Mouse (Mus musculus): ENCODE measurements around the gene Ddah1. TPM values are rescaled to one million over a fixed set of nuclear protein-coding genes. Genes with fewer than 3 reads are reported as not detected.

Ddah1 gene
- polyA plus RNA-seq, 1 experiment from 2014 or later = 53.5 TPM

DNA sequence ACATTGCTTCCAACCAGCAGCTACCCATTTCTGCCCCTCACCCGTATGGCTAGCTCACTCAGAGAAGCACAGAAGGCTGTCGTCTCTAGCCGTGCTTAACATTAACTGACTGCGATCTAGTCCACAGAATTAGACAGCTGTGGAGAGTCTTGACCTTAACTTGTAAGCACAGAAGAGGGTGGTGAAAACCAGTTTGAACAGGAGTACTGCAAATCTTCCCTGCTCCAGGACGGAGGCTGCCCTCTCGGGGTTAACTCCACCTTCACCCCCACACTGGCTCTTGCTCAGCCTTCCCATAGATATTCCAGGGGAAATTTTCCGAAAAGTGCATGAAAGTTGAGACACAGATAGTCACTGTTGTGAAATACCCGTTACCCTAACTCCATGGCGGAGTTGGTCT is 14.9 kb downstream of the Ddah1 start:
- no peaks in the 10 kb centered on the region for H3K36me3 ChIP-seq
- no peak overlapping the region for H3K27ac ChIP-seq
- no peak overlapping the region for H3K9ac ChIP-seq
- 85% methylated on average over 9 of the region's 9 CpGs for WGBS
- no peak overlapping the region for H3K4me3 ChIP-seq (replicated peaks)
- peaks cover 5% of the 10 kb centered on the region; the same call in 1 of the 2 replicates for H3K4me1 ChIP-seq (replicated peaks)
- no peaks in the 10 kb centered on the region for H3K27me3 ChIP-seq (replicated peaks)
- no peak overlapping the region for H3K4me2 ChIP-seq (replicated peaks)
- H3K9me3 ChIP-seq = no peaks in the 10 kb centered on the region
- no peak for ATAC-seq

DNA sequence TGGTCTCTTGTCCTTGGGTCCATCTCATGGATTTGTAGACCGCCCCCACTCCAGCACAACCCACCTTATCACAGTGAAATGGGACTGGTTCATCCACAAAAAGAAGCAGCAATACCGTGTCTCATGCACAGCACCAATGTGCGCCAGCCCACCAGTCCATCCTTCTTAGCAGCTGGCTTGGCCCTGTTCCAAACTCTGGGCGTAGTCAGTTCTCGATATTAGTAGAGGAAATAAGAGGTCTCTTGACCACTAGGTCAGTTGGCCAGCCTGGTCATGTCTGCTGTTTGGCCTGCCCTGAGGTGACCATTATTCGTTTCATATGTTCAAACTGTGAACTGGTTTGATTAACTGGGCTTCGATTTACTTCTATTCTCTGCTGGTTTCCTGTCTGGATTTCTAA is 15.9 kb downstream of the Ddah1 start:
- 80% methylated on average over 7 of the region's 7 CpGs for WGBS

DNA sequence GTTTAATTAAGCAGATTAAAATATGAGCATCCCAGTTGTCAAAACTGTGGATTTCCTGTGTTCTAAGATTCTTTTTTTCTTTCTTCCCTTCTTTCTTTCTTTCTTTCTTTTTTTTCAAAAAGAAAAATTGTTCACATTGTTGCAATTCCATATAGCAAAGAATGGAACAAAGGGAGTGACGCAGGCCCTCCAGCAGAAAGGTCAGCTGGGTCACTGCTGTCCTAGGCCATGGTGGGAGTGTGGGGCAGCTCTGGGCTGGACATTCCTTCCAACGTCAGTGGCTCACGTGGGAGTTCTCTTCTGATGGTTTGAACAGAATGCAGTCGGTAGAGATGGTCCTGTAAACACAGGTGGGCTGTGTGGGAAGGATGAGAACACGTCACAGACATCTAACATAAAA is 16.8 kb downstream of the Ddah1 start:
- H3K9me3 ChIP-seq = no peaks in the 10 kb centered on the region
- no peak overlapping the region for H3K27ac ChIP-seq
- no peaks in the 10 kb centered on the region for H3K27me3 ChIP-seq (replicated peaks)
- H3K4me1 ChIP-seq (replicated peaks) = peaks cover 11% of the 10 kb centered on the region; the same call in 1 of the 2 replicates
- H3K4me2 ChIP-seq (replicated peaks) = no peak overlapping the region
- ATAC-seq = no peak
- no peak overlapping the region for H3K4me3 ChIP-seq (replicated peaks)
- WGBS = 54% methylated on average over 5 of the region's 5 CpGs
- no peak overlapping the region for H3K9ac ChIP-seq
- H3K36me3 ChIP-seq = no peaks in the 10 kb centered on the region

More for the DNA sequence above, 15.9 kb downstream of the Ddah1 start:
- ATAC-seq = no peak
- H3K9me3 ChIP-seq = no peaks in the 10 kb centered on the region
- no peaks in the 10 kb centered on the region for H3K27me3 ChIP-seq (replicated peaks)
- H3K27ac ChIP-seq = no peak overlapping the region
- H3K9ac ChIP-seq = no peak overlapping the region
- no peak overlapping the region for H3K4me3 ChIP-seq (replicated peaks)
- no peaks in the 10 kb centered on the region for H3K36me3 ChIP-seq
- no peak overlapping the region for H3K4me2 ChIP-seq (replicated peaks)
- H3K4me1 ChIP-seq (replicated peaks) = peaks cover 11% of the 10 kb centered on the region; the same call in 1 of the 2 replicates

DNA sequence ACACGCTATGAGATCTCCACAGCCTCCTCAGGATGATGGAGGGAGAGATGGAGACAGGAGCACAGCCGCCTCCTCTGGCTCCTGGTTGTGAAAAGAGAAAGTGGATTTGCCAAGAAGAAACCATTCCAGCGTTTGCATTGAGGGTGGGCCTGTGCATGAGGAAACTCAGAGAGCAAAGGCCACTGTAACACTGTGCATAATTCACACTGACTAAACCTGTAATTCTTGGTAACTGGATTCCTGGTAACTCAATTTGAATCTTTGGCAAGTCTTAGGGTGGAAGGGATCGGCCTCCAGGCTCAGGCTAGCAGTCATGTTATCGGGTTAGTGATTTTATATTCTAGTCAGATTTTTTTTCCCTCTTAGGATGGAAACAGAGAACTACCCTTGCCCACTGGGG is 17.4 kb downstream of the Ddah1 start:
- peak; percentile 73 for ATAC-seq
- H3K9ac ChIP-seq = no peak overlapping the region
- H3K4me3 ChIP-seq (replicated peaks) = no peak overlapping the region
- H3K27me3 ChIP-seq (replicated peaks) = no peaks in the 10 kb centered on the region
- peak overlapping the region; percentile 6; the same call in 1 of the 2 replicates for H3K4me2 ChIP-seq (replicated peaks)
- H3K9me3 ChIP-seq = no peaks in the 10 kb centered on the region
- 64% methylated on average over 5 of the region's 5 CpGs for WGBS
- H3K4me1 ChIP-seq (replicated peaks) = peaks cover 11% of the 10 kb centered on the region; the same call in 1 of the 2 replicates
- H3K36me3 ChIP-seq = no peaks in the 10 kb centered on the region
- H3K27ac ChIP-seq = no peak overlapping the region

DNA sequence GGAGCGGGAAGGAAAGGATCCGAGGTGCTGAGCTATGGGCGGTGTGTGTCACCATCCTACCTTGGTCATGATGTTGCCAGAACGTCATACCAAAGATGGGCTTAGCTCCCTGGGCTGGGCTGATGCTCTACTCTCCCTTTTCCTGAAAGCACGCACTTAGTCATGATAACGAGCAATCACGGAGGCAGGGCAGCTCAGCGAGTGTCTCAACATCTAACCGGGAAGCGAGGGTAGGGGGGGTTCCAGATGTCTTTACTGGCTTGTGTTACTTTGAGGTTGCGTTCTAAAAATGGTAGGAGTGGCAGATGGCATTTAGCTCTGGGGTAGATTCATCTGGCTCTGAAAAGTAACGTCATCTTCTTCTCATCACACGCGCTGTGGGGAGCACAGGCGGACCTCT is 18.5 kb downstream of the Ddah1 start:
- no peaks in the 10 kb centered on the region for H3K27me3 ChIP-seq (replicated peaks)
- H3K9ac ChIP-seq = no peak overlapping the region
- H3K4me3 ChIP-seq (replicated peaks) = no peak overlapping the region
- no peak overlapping the region for H3K27ac ChIP-seq
- ATAC-seq = no peak
- no peaks in the 10 kb centered on the region for H3K36me3 ChIP-seq
- no peaks in the 10 kb centered on the region for H3K9me3 ChIP-seq
- peaks cover 14% of the 10 kb centered on the region; the same call in 1 of the 2 replicates for H3K4me1 ChIP-seq (replicated peaks)
- no peak overlapping the region for H3K4me2 ChIP-seq (replicated peaks)
- 93% methylated on average over 15 of the region's 15 CpGs for WGBS

DNA sequence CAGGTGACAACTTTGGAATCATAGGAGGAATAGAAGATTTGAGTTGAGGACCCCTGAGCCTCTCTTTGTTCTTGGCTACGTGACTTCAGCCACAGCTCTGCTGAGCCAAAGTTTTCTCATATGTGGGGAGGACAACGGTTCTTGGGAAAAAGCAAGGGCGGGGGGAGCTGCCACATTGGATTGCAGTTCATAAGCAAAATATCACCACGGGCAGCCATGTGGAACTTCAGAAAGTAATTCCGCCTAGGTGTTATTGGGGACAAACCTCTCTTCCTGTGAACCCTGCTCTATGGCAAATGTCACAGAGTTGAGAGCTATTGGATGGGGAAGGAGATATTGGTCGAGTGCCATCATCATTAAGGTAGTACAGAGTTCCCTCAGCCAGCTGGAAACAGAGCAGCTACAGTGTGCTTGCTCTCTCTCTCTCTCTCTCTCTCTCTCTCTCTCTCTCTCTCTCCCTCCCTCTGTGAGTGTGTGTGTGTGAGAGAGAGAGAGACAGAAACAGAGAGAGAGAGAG is 20.0 kb downstream of the Ddah1 start:
- Histone ChIP-seq H3K9me3 (no peaks in the 10 kb centered on the region), H3K4me2 (replicated peaks) (no peak overlapping the region), H3K9ac (no peak overlapping the region), H3K4me3 (replicated peaks) (no peak overlapping the region), H3K36me3 (no peaks in the 10 kb centered on the region), H3K27me3 (replicated peaks) (no peaks in the 10 kb centered on the region), H3K27ac (no peak overlapping the region), H3K4me1 (replicated peaks) (peaks cover 14% of the 10 kb centered on the region; the same call in 1 of the 2 replicates)
- ATAC-seq = no peak
- WGBS = 77% methylated on average over 6 of the region's 6 CpGs

DNA sequence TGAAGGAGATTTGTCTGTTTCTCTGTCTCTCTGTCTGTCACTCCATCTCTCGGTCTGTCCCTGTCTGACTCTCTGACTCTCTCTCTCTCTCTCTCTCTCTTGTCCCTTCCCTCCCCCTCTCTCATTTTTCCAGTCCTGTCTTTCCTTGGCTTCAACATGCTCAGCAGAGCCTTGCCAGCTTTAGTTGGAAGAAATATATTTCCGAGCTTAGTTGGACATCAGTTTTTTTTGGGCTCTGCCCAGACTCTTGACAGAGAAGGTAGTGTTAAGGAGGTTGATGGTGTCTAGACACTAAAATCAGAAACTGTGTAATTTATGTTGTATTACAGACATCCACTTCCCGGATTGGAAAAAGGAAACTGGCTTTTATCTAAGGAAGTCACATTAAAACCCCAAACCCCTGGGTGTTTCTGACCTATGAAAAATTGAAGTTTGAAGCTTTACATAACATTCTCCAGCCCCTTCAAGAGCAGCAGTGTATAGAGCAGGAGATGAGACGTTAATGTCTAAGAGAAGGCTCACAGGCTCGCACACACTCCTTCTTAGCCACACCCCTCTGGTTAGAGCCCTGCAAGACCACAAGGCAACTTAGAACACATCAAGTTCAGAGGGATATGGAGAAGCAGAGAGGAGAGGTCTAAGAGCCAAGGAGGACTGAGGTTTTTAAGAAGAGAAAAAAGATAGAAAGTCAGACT is 21.0 kb downstream of the Ddah1 start:
- Histone ChIP-seq H3K27me3 (replicated peaks) (no peaks in the 10 kb centered on the region), H3K4me2 (replicated peaks) (no peak overlapping the region), H3K4me3 (replicated peaks) (no peak overlapping the region), H3K4me1 (replicated peaks) (peaks cover 14% of the 10 kb centered on the region; the same call in 1 of the 2 replicates), H3K27ac (no peak overlapping the region), H3K36me3 (no peaks in the 10 kb centered on the region), H3K9me3 (no peaks in the 10 kb centered on the region), H3K9ac (no peak overlapping the region)
- 21% methylated on average over 5 of the region's 5 CpGs for WGBS
- no peak for ATAC-seq

DNA sequence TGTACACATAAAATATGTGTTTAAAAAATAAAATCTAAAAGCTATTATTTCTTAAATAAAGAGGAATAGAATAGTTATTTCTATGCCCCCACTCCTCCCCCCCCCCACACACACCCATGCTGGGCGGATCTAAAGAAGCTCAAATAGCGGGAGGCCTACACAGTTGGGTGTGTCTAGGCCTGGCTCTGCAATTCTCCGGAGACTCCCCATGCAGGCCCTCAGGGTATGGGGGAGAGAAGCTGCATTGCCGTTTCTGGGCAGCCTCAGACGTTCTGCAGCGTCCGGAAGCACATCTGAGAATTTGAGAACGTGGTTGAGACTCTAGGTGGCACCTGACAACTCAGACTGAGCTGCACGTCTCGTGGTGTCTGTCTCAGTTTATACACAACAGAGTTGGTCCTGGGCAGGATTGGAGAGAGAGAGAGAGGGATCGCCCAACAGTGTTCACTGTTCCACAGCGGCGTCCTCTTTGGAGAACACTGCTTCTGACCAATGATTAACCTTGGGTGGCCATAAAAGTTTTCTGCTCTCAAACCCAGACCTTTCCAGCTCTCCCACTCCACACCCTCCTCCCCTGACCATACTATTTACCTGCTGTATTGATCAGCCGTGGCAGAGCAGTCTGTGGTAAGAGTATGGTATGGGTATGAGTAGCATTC is 22.4 kb downstream of the Ddah1 start:
- H3K9ac ChIP-seq = no peak overlapping the region
- ATAC-seq = peak; percentile 92
- peak overlapping the region; percentile 48 for H3K4me2 ChIP-seq (replicated peaks)
- H3K27ac ChIP-seq = peak overlapping the region; percentile 78
- H3K4me1 ChIP-seq (replicated peaks) = peaks cover 12% of the 10 kb centered on the region; the same call in 1 of the 2 replicates
- no peaks in the 10 kb centered on the region for H3K9me3 ChIP-seq
- no peak overlapping the region for H3K4me3 ChIP-seq (replicated peaks)
- no peaks in the 10 kb centered on the region for H3K36me3 ChIP-seq
- no peaks in the 10 kb centered on the region for H3K27me3 ChIP-seq (replicated peaks)
- WGBS = 39% methylated on average over 14 of the region's 14 CpGs

DNA sequence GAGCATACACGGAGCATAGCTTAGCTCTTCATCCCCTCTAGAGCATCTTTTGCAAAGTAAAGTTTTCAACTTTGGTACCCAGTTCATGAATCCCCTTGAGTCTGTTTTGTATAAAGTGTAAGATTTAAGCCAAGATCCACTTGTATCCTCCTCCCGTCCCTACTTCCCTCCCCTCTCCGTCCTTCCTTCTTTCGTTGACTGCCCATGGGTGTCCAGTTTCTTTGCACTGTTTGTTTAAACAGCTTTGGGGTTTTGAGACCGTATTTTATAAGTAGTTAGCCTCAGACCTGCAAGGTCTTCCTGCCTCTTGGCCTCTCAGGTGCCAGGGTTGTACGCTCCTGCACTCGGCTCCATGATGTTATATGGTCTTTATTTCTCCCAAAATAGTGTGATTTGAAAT is 26.8 kb downstream of the Ddah1 start:
- no peak overlapping the region for H3K27ac ChIP-seq
- H3K4me2 ChIP-seq (replicated peaks) = no peak overlapping the region
- no peaks in the 10 kb centered on the region for H3K36me3 ChIP-seq
- H3K9ac ChIP-seq = no peak overlapping the region
- no peak overlapping the region for H3K4me3 ChIP-seq (replicated peaks)
- 53% methylated on average over 7 of the region's 7 CpGs for WGBS
- ATAC-seq = no peak
- no peaks in the 10 kb centered on the region for H3K9me3 ChIP-seq
- no peaks in the 10 kb centered on the region for H3K27me3 ChIP-seq (replicated peaks)
- H3K4me1 ChIP-seq (replicated peaks) = peaks cover 7% of the 10 kb centered on the region; the same call in 1 of the 2 replicates

DNA sequence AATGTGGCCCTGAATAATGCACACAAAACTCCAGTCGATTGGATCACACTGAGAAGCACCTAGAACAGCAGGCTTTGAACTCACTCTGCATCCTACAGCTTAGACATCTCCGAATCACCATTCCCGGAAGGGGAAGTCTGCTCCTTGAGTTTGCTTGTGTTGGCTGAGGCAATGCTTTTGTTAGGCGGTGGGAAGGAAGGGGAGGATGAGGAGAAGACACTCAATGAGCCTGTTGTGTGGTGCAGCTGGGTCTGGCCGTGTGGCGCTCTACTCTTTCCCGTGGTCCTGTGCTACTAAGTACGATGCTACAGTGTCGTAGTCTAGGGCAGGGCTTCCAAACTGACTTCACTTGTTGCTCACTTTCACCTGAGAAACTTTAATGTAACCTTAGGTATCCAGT is 28.8 kb downstream of the Ddah1 start:
- no peak for ATAC-seq
- no peaks in the 10 kb centered on the region for H3K9me3 ChIP-seq

DNA sequence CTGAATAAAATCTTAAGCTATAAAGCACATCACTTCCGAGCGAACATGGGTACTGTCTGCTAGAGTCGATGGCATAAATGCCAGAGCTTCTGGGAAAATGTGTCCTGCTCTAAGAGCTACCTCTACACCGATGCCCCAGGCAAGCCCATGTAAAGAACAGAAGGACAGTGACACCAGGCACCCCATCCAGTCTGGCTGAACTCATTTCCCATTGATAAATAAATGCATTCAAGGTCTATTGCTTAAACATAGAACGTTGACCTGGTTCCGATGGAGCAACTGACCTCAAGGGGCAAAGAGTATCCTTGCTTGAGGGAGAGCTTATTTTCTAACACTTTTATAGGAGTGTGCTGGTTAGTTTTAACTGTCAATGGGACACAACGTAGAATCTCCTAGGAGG is 30.6 kb downstream of the Ddah1 start:
- H3K4me1 ChIP-seq (replicated peaks) = peaks cover 10% of the 10 kb centered on the region; the same call in 1 of the 2 replicates
- no peaks in the 10 kb centered on the region for H3K9me3 ChIP-seq
- 77% methylated on average over 7 of the region's 7 CpGs for WGBS
- no peak overlapping the region for H3K4me3 ChIP-seq (replicated peaks)
- no peaks in the 10 kb centered on the region for H3K36me3 ChIP-seq
- no peak overlapping the region for H3K9ac ChIP-seq
- H3K4me2 ChIP-seq (replicated peaks) = no peak overlapping the region
- H3K27ac ChIP-seq = no peak overlapping the region
- no peak for ATAC-seq
- no peaks in the 10 kb centered on the region for H3K27me3 ChIP-seq (replicated peaks)

More for the DNA sequence above, 28.8 kb downstream of the Ddah1 start:
- H3K27me3 ChIP-seq (replicated peaks) = no peaks in the 10 kb centered on the region
- H3K27ac ChIP-seq = no peak overlapping the region
- H3K4me1 ChIP-seq (replicated peaks) = peaks cover 10% of the 10 kb centered on the region; the same call in 1 of the 2 replicates
- no peak overlapping the region for H3K4me3 ChIP-seq (replicated peaks)
- no peak overlapping the region for H3K9ac ChIP-seq
- 80% methylated on average over 9 of the region's 9 CpGs for WGBS
- no peaks in the 10 kb centered on the region for H3K36me3 ChIP-seq
- H3K4me2 ChIP-seq (replicated peaks) = no peak overlapping the region

DNA sequence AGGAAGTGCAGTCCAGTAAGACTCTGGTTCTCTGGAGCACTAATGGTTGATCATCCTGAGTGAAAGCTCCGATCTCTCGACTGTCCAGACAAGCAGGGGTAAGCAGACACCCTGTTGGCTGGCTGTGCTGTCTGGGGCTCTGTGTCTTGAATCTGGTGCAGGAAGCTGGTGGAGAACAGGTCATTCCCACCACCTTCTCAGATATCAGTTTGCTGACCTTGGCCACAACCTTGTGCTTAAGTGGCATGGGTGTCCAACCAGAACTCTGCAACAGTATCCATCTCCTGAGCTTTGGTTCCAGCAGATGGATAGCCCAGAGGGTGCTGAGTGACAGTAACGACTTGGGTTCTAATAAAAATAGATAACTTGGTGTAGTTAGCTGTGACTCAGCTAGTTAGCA is 31.8 kb downstream of the Ddah1 start:
- H3K27ac ChIP-seq = no peak overlapping the region
- no peaks in the 10 kb centered on the region for H3K36me3 ChIP-seq
- 53% methylated on average over 3 of the region's 3 CpGs for WGBS

More for the DNA sequence above, 31.8 kb downstream of the Ddah1 start:
- Histone ChIP-seq H3K27me3 (replicated peaks) (no peaks in the 10 kb centered on the region), H3K4me3 (replicated peaks) (no peak overlapping the region), H3K4me2 (replicated peaks) (no peak overlapping the region), H3K9ac (no peak overlapping the region), H3K4me1 (replicated peaks) (peaks cover 10% of the 10 kb centered on the region; the same call in 1 of the 2 replicates), H3K9me3 (no peaks in the 10 kb centered on the region)
- no peak for ATAC-seq

Measured in intestine, embryonic 15.5 days (tissue).